Mouse (Mus musculus) liver, embryonic 14.5 days (tissue): ENCODE results near the gene Xirp2. TPM values are rescaled to one million over a fixed set of nuclear protein-coding genes. Genes with fewer than 3 reads are reported as not detected.

Experiments used
- ATAC-seq: fragments of 200-750 bp; cut with Nextera tagmentation; 2 replicates; pipeline ENCODE4 v1.8.0; 2017; ENCODE audit warnings: moderate number of reproducible peaks, mild to moderate bottlenecking, moderate library complexity; ENCODE audit not compliant: insufficient read depth
- DNase-seq, 3 experiments: peaks; one replicate each; pipeline ENCODE4 v3.0.0-alpha.2; 2012 to 2013; ENCODE audit warnings: low read depth in 3 of 3, low spot score in 3 of 3
- H3K27ac ChIP-seq: fragments of 300-500 bp; sonication (generic); 2 replicates; pipeline ENCODE4 v1.5.1; 2014; ENCODE audit warnings: moderate library complexity, mild to moderate bottlenecking, control low read depth, inconsistent platforms
- H3K27me3 ChIP-seq: fragments of 300-500 bp; sonication (generic); 2 replicates; pipeline ENCODE4 v1.6.1; 2014; ENCODE audit warnings: mild to moderate bottlenecking, low read length, moderate library complexity; ENCODE audit not compliant: control insufficient read depth, insufficient read depth
- H3K36me3 ChIP-seq: fragments of 300-500 bp; sonication (generic); replicated peaks from 2 replicates; pipeline ENCODE4 v1.6.1; 2014; ENCODE audit warnings: low read depth; ENCODE audit not compliant: control insufficient read depth, insufficient read depth
- H3K4me1 ChIP-seq, 2 experiments: fragments of 200-500 bp in 1 of 2; fragments of 300-500 bp in 1 of 2; sonication (generic) in 1 of 2; replicated peaks; 2 replicates each; pipeline ENCODE4 v1.6.1; 2012 to 2014; ENCODE audit warnings: antibody characterized with exemption in 1 of 2, inconsistent platforms in 1 of 2, low read length in 1 of 2; ENCODE audit not compliant: control insufficient read depth in 2 of 2, insufficient read depth in 2 of 2
- H3K4me2 ChIP-seq: fragments of 300-500 bp; sonication (generic); 2 replicates; pipeline ENCODE4 v1.6.1; 2014; ENCODE audit warnings: low read depth, mild to moderate bottlenecking, control low read depth, moderate library complexity
- H3K4me3 ChIP-seq, 2 experiments: fragments of 200-500 bp in 1 of 2; fragments of 300-500 bp in 1 of 2; sonication (generic) in 1 of 2; 2 replicates each; pipeline ENCODE4 v1.5.1; 2012 to 2014; ENCODE audit warnings: low read depth in 2 of 2, low read length in 2 of 2, mild to moderate bottlenecking in 2 of 2, control low read depth in 1 of 2, inconsistent platforms in 1 of 2, moderate library complexity in 1 of 2; ENCODE audit not compliant: insufficient read depth in 1 of 2
- H3K9ac ChIP-seq: fragments of 300-500 bp; sonication (generic); replicated peaks from 2 replicates; pipeline ENCODE4 v1.6.1; 2014; ENCODE audit warnings: mild to moderate bottlenecking, control low read depth, moderate library complexity
- H3K9me3 ChIP-seq: fragments of 300-500 bp; sonication (generic); 2 replicates; pipeline ENCODE4 v1.6.1; 2016; ENCODE audit warnings: low read length, mixed read lengths; ENCODE audit not compliant: control insufficient read depth
- CTCF ChIP-seq: IDR thresholded peaks from 2 replicates; pipeline ENCODE4 v1.5.1; 2016; ENCODE audit warnings: antibody characterized with exemption, low read depth, control low read depth
- EP300 ChIP-seq: IDR thresholded peaks from 2 replicates; pipeline ENCODE4 v1.6.1; 2016; ENCODE audit warnings: antibody characterized with exemption, low read depth
- WGBS: fragments of 180-500 bp; shearing (Covaris S2); extraction: QIAGEN DNeasy Blood & Tissue Kit; methylation state at CpG from one replicate; pipeline ENCODE4 v1.1.7; 2014; ENCODE audit not compliant: insufficient replicate concordance; 5-methylcytosine and 5-hydroxymethylcytosine counted together
- polyA plus RNA-seq, 2 experiments: library from polyadenylated mRNA; depleted of rRNA in 1 of 2; stranded (reverse) in 1 of 2; unstranded in 1 of 2; fragments of >200 nt; fragmentation: Nextera tagmentation in 1 of 2; extraction: Ambion mirVana in 1 of 2; gene quantifications; 2 replicates each; pipeline versions ENCODE4 v1.2.1 to v1.2.3; 2012 to 2014

Gene Xirp2
- polyA plus RNA-seq, 2 experiments, result not detected

- H3K36me3 ChIP-seq, result no peaks in the 10 kb centered on the region
- no peak overlapping the region for H3K9ac ChIP-seq
- H3K27me3 ChIP-seq, result no peaks in the 10 kb centered on the region
- no peak overlapping the region for H3K4me2 ChIP-seq
- H3K9me3 ChIP-seq, result no peaks in the 10 kb centered on the region
- TF ChIP-seq EP300, result no peak
- no peak for TF ChIP-seq CTCF
- no peaks in the 10 kb centered on the region for H3K4me1 ChIP-seq
- no peak for DNase-seq
- 63% methylated on average over 11 of the region's 11 CpGs for WGBS
- no peak overlapping the region for H3K4me3 ChIP-seq
- ATAC-seq, result no peak
- no peak overlapping the region for H3K27ac ChIP-seq
Observed at GRCm38 (mm10) chr2:67541957-67542696, 96.3 kb downstream of the Xirp2 start.

GRCm38 (mm10) chr2:67544426-67544825, 98.6 kb downstream of the Xirp2 start:
- no peak overlapping the region for H3K4me3 ChIP-seq
- H3K36me3 ChIP-seq, result no peaks in the 10 kb centered on the region
- H3K27me3 ChIP-seq, result no peaks in the 10 kb centered on the region
- 58% methylated on average over 8 of the region's 8 CpGs for WGBS
- no peak overlapping the region for H3K9ac ChIP-seq
- DNase-seq, result no peak
- H3K9me3 ChIP-seq, result no peaks in the 10 kb centered on the region
- H3K4me1 ChIP-seq, result no peaks in the 10 kb centered on the region
- H3K4me2 ChIP-seq, result no peak overlapping the region
- H3K27ac ChIP-seq, result no peak overlapping the region
- TF ChIP-seq EP300, result no peak
- TF ChIP-seq CTCF, result no peak
- no peak for ATAC-seq

GRCm38 (mm10) chr2:67564851-67565479, 119.2 kb downstream of the Xirp2 start:
- peaks cover 28% of the 10 kb centered on the region for H3K27me3 ChIP-seq
- H3K36me3 ChIP-seq, result no peaks in the 10 kb centered on the region
- TF ChIP-seq EP300, result no peak
- no peak for TF ChIP-seq CTCF
- H3K27ac ChIP-seq, result no peak overlapping the region
- H3K9ac ChIP-seq, result no peak overlapping the region
- ATAC-seq (no peak), DNase-seq (no peak)
- 4% methylated on average over 23 of the region's 23 CpGs for WGBS
- H3K9me3 ChIP-seq, result no peaks in the 10 kb centered on the region
- peak overlapping the region; percentile 48 for H3K4me2 ChIP-seq
- no peaks in the 10 kb centered on the region for H3K4me1 ChIP-seq
- H3K4me3 ChIP-seq, result peak overlapping the region in 1 of 2 experiments; percentile 44; a peak in 2 of 4 replicates

- Histone ChIP-seq H3K4me1 (no peaks in the 10 kb centered on the region), H3K27me3 (peaks cover 28% of the 10 kb centered on the region), H3K9ac (no peak within 1 kb of the TSS), H3K4me3 (peak within 1 kb of the TSS; percentile 29 to 44; a peak in 3 of 4 replicates), H3K4me2 (peak within 1 kb of the TSS; percentile 48), H3K27ac (no peak within 1 kb of the TSS), H3K9me3 (no peaks in the 10 kb centered on the region), H3K36me3 (no peaks in the 10 kb centered on the region)
- WGBS, result 1% methylated on average over 83 of the region's 83 CpGs
- ATAC-seq, result peak; percentile 56; the same call in 1 of the 2 replicates
- TF ChIP-seq CTCF (no peak), EP300 (no peak)
- DNase-seq, result no peak
Observed at GRCm38 (mm10) chr2:67565480-67566331, 119.9 kb downstream of the Xirp2 start, which contains the start of gene B3galt1. Gene B3galt1 (plus strand): TSS chr2:67565871.
